Mouse (Mus musculus) cerebellum, adult (tissue): Measurements from ENCODE around the gene Cln5.

ENCODE experiments used
- ATAC-seq: cut with Nextera tagmentation; 2 replicates; pipeline ENCODE4 v1.9.2; 2017; ENCODE audit warnings: mild to moderate bottlenecking, moderate library complexity, mixed read lengths; ENCODE audit not compliant: insufficient number of reproducible peaks, low FRiP score, low TSS enrichment

Gene Cln5

DNA sequence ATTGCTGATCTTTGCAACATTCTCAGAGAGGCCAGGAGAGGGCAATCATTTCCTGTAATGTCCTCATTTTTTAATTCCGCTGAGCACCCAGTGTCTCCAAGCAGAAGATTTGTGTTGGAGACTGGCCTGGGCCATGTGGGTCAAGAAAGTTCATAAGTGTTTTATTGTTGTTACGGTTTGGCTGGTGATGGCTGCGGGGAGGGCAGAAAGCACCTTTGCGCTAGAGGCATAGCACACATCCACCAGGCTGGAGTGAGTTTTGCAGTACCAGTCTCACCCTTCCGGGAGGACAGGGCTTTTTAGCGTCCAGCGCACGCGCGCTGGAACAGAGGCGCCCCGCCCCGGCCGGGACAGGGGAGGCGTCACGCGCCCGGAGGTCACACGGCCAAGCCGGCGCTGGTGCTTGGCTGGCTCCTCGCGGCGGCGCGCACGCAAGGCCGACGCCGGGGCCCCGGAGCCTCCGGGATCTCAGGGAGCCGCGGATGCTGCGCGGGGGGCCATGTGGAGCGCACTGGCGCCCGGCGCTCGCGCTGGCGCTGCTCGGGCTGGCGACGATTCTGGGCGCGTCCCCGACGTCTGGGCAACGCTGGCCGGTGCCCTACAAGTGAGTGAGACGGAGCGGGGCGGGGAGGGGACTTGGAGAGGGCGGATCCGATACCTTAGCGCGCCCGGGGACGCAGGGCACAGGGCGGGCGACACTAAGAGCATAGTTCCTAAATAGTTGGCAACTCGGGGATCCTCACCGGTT, at the start of gene Cln5:
Gene Cln5, plus strand, starts transcription at position 353 of the 748 bp plus-strand sequence.
- ATAC-seq = peak; percentile 91

DNA sequence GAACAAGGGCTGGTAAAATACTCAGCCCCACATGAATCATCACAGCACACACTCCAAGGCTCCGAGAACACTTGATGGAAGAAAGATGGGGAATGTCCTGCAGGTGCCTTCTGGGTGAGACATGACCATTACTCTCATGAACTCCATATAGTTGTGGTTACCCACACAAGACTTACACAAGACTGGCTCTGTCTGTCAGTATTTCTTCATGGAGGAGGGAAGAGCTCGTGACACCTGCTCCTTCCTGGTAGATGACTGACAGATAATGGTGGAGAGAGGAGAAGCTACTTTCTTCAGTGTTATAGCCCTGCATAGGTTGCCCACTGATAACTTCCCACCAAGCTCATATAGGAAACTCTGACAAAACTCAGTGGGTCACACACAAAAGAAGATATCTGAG, 40.8 kb upstream of the Cln5 start:
- ATAC-seq = no peak

- ATAC-seq = no peak
These were observed 36.7 kb upstream of the Cln5 start for GRCm38 (mm10) chr14:103033271-103033823.

DNA sequence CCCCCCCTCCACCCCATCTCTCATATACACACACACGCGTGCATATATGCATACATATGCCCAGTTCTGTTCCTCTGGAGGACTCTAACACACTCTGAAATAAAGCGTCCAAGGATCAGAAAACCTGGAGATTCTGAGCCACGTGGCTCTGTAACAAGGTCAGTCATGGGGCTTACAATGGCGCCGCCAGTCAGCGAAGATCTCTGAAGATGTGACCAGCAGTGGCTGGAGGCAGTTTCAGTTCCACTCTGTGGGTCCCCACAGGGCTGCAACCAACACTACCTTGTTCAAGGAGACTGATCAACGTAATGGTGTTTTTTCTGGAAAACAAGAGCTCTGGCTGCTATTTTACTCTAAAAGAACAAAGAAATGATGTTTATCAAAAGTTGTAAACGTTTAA, 35.9 kb upstream of the Cln5 start:
- no peak for ATAC-seq

DNA sequence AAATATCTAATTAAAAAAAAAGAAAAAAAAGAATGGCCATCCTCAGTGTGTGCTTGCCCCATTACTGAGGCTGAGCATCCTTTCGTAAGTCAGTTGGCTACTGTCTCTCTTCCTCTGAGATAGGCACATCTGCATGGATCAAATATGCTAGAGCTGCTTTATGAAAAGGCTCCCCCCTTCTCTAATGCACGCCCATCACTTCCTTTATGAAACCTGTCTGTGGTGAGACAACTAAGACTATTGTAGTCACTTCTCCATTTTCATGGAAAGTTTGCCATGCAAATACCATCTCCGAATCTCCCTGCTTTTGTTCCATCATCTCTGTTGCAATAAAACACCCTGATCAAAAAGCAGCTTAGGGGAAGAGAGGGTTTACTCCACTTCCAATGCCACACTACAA, 33.0 kb upstream of the Cln5 start:
- no peak for ATAC-seq

GRCm38 (mm10) chr14:103046677-103047076, 23.3 kb upstream of the Cln5 start, which contains the start of gene Acod1:
Gene Acod1 (plus strand): TSS chr14:103046977.
- 0 out of 2 replicates have a peak, but pooled peaks have one; percentile 20 for ATAC-seq

DNA sequence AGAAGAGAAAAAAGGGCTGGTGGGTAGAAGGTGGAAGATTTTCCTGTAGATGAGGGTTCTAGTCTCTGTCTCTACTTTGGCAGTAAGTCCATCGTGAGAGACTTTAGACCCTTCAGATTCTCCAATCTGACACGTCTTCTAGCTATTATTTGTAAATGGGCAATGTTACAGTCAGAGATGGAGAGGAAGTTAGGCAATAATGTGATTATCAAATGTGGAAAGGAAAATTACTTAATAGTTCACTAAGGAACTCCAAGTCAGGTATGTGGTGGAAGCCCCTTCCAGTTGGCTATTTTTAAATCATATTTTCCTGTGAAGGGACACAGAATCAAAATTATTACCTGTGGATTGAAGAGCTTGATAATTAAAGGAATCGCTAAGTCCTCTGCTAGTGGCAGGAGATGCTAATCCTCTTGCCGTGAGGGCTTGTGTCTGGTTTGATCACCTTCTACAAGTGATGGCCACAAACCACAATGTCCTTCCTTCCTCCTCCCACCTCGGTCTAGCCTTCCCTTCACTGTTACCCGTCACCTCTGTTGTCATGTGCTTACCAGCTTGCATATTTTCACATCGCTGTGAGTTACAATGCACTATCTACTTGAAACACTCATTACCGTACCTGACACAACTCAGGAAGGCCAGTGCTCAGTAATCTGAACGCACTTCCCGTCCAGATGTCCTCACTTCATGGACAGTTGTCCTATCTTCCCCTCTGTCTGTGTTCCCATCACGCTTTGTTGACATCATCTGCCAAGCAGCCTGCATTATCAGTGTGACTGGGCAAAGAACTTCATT, 21.5 kb upstream of the Cln5 start:
- ATAC-seq = no peak

- peak; percentile 85 for ATAC-seq
These were observed 18.8 kb upstream of the Cln5 start for GRCm38 (mm10) chr14:103051159-103051769.

DNA sequence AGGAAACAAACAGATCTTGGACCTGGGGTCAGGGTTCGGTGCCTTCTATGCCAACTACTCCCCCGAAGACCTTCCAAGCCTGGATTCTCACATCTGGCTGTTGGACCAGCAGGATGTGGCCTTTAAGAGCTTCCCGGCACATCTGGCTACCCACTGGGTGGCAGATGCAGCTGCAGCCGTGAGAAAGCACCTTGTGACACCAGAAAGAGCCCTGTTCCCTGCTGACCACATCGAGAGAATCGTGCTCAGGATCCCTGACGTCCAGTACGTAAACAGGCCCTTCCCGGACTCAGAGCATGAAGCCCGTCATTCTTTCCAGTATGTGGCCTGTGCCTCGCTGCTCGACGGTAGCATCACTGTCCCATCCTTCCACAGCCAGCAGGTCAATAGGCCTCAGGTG, 15.3 kb upstream of the Cln5 start:
- ATAC-seq = no peak

DNA sequence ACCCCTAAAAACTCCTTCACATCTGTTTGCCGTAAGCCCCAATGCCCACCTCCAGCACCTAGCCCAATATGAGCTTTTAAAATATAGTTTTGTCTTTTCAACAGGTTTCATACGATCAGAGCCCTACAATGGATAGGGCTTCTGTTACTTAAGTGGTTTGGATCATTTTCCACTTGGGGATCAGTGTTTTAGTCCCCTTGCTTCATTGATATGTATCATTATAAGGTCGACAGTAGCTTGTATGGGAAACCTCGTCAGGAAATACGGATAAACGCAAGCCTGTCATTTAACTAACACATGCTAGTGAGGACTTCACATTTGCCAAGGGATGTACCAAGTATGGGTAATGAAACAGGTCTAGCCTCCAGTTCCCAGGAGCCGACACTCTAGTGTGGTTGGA, 13.4 kb upstream of the Cln5 start:
- ATAC-seq = no peak

- no peak for ATAC-seq
These were observed 11.0 kb upstream of the Cln5 start for GRCm38 (mm10) chr14:103058998-103059397.

GRCm38 (mm10) chr14:103059495-103059894, 10.5 kb upstream of the Cln5 start:
- no peak for ATAC-seq

- peak; percentile 28 for ATAC-seq
These were observed 4.5 kb upstream of the Cln5 start for GRCm38 (mm10) chr14:103065294-103066167.

- ATAC-seq = peak; percentile 26
These were observed 552 bp upstream of the Cln5 start for GRCm38 (mm10) chr14:103069465-103069863.

GRCm38 (mm10) chr14:103070790-103071189, 774 bp downstream of the Cln5 start:
- ATAC-seq = 0 out of 2 replicates have a peak, but pooled peaks have one; percentile 2

DNA sequence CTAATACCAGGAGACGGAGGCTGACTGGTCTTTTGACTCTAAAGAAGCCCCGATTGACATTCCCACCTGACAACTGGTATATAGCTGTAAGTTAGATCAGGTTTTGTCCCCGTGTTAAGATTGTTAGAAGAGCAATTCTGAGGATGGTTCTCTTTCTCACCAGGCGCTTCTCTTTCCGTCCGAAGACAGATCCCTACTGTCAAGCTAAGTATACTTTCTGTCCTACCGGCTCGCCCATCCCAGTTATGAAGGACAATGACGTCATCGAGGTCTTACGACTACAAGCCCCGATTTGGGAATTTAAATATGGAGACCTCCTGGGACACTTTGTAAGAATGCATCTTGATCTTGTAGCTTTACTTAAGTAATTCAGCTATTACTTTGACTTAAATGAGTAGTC, 1.5 kb downstream of the Cln5 start:
- ATAC-seq = no peak

DNA sequence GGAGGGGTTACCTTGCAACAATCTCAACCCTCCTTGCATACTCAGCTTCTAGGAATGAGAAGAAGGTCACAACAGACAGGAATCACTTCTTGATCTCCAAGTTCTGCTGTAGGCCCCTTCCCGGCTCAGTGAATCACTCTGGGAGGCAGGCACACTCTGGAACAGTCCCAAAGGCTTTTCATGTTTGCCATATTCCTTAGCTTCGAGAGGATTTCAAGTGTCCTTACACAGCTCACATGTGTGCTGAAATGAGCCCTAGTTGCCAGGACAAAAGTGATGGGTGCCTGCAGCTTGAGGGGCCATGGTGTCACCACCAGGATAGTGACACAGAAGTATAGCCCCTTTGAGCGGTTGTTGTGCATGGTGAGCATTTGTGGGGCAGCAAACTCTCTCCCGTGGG, 2.7 kb downstream of the Cln5 start:
- no peak for ATAC-seq

GRCm38 (mm10) chr14:103073825-103074224, 3.8 kb downstream of the Cln5 start:
- no peak for ATAC-seq

DNA sequence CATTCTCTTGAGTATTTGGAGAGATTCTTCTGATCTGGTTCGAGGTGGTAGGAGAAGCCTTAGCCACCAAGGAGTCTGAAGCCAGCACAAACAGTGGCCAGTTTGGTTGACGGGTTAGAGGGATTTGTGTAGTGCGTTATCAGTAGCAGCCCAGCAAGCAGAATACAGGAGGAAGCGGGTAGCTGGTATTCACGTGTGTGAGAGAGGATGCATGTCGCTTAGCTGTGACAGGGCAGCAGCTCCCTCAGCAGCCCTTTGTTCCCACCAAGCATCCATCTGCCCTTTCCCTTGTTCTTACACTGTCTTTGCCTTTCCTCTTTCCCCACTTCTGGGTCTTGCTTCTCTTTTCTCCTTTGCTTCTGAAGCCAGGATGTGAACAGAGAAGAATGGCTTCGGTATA, 5.2 kb downstream of the Cln5 start:
- no peak for ATAC-seq
